Mouse (Mus musculus): ENCODE measurements at regions not wholly inside any gene's neighbourhood (a gene's known extent, or its start where the extent isn't known, plus 50 kb on each side); places are given as distances from the start of the nearest gene placed in this dataset.
"Not testable (repeated sequence)": the region's sequence is repeated elsewhere in the genome, so short reads cannot be mapped to it uniquely, and the experiment has no call there.

DNA sequence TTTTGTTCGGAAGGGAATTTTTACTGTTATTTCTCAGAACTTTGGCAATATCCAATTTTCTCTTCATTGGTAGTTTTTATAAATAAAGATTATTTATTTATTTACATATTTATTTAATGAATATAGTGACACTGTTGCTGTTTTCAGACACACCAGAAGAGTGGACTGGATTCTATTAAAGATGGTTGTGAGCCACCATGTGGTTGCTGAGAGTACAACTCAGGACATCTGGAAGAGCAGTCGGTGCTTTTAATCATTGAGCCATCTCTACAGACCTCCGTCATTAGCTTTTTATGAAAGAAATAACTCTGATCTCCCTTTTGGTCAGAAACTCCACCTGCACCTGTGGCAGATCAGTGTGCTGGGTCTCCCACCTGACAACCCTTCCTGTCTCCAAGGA lies 59.4 kb upstream of the Scaf8 start:
- not testable (repeated sequence) for DNase-seq (ENCODE audit: low read depth in 3 of 3, low spot score in 3 of 3); H3K27ac ChIP-seq; H3K36me3 ChIP-seq (replicated peaks; ENCODE audit: control insufficient read depth, insufficient read depth, low read depth); ATAC-seq (ENCODE audit: insufficient read depth); H3K9me3 ChIP-seq (ENCODE audit: control insufficient read depth, low read length); H3K4me1 ChIP-seq (replicated peaks; ENCODE audit: control insufficient read depth in 2 of 2, insufficient read depth in 2 of 2, low read length in 1 of 2); H3K4me3 ChIP-seq (ENCODE audit: insufficient read depth in 1 of 2, low read depth in 2 of 2, low read length in 2 of 2); H3K9ac ChIP-seq (replicated peaks); H3K27me3 ChIP-seq (ENCODE audit: control insufficient read depth, insufficient read depth, low read length); H3K4me2 ChIP-seq (ENCODE audit: low read depth)
- 53% methylated on average over 3 of the region's 3 CpGs for WGBS (ENCODE audit: insufficient replicate concordance)

- H3K27ac ChIP-seq; H3K27me3 ChIP-seq (ENCODE audit: control insufficient read depth, insufficient read depth, low read length); ATAC-seq (ENCODE audit: insufficient read depth); DNase-seq (ENCODE audit: low read depth in 3 of 3, low spot score in 3 of 3); H3K9me3 ChIP-seq (ENCODE audit: control insufficient read depth, low read length); H3K4me2 ChIP-seq (ENCODE audit: low read depth); H3K36me3 ChIP-seq (replicated peaks; ENCODE audit: control insufficient read depth, insufficient read depth, low read depth); H3K4me3 ChIP-seq (ENCODE audit: insufficient read depth in 1 of 2, low read depth in 2 of 2, low read length in 2 of 2); H3K4me1 ChIP-seq (replicated peaks; ENCODE audit: control insufficient read depth in 2 of 2, insufficient read depth in 2 of 2, low read length in 1 of 2); H3K9ac ChIP-seq (replicated peaks): not testable (repeated sequence)
- WGBS (ENCODE audit: insufficient replicate concordance), result 78% methylated on average over 1 of the region's 1 CpGs
Measured at GRCm38 (mm10) chr17:3063401-3063800, 51.4 kb upstream of the Scaf8 start.

Data from liver, embryonic 14.5 days (tissue).